Mouse (Mus musculus) cerebral cortex, adult 2 months (tissue): ENCODE measurements around the gene Mctp1.

ENCODE experiments used
- WGBS: fragments of 180-500 bp; shearing (Covaris S2); methylation state at CpG from one replicate; pipeline ENCODE4 v1.1.7; 2018; 5-methylcytosine and 5-hydroxymethylcytosine counted together

Gene Mctp1

DNA sequence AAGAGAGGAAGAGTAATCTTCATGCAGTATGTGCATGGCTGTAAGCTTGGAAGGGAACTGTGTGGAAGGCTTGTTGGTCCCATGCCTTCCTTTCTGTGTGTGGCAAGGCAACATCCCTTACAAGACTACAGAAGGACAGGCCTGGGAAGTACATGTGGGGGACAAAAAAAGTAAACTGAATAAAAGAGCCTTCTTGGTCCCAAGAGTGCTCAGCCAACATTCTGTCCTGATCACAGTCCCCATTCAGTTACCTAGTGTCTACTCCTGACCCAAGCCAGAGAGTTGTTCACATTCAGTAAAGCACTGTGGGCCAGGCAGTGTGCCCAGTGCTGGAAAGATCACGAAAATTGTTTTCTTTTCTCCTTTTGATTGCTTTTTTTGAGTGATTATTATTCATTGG is 415.3 kb downstream of the Mctp1 start:
- WGBS: 64% methylated on average over 1 of the region's 1 CpGs

DNA sequence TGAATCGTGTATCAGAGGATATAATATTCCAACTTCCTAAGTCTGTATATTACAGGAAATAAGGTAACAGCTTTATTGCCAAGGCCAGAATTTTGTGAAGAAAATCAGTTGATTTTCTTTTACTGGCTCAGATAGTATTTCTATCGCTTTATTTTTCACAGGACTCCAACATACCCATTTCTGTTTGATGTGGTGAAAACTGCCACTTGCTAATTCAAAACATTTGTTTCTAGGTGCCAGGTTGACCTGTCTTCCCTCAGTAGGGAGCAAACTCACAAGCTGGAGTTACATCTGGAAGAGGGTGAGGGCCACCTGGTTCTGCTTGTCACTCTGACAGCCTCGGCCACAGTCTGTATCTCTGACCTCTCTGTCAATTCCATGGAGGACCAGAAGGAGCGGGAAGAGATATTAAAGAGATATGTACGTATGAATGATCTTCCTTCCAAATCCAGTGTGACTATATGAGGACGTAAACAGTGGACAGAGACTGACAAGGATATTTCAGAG is 416.8 kb downstream of the Mctp1 start:
- 82% methylated on average over 6 of the region's 6 CpGs for WGBS

DNA sequence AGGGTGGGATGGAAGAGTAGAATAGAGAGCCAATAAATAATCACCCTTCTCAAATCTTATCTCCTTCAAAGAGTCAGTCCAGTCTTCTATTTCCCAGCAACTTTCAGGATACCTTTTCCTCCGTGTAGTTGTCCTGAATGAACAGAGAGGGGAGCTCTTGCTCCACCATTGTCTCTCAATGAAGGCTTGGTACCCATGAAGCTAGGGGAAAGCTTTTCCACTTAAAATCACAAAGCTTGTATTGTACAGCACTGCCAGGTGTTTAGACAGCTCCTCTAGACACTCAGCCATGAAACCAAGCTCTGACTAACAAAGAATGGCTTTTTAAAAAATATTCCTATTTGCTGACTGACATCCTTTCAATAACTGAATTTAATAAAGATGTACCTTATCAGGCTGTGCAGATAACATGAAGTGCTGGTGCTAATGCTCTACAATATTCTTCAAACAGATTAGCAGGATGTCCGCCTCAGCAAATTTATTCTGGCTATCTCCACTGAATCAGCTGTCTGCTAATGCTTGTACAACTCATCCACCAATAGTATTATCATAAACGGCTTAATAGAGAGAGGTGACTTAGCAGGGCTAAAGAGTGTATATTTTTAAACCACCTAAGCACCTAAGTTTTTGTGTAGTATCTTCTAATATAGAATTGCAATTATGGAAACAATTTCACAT is 417.9 kb downstream of the Mctp1 start:
- WGBS: 40% methylated on average over 3 of the region's 3 CpGs

DNA sequence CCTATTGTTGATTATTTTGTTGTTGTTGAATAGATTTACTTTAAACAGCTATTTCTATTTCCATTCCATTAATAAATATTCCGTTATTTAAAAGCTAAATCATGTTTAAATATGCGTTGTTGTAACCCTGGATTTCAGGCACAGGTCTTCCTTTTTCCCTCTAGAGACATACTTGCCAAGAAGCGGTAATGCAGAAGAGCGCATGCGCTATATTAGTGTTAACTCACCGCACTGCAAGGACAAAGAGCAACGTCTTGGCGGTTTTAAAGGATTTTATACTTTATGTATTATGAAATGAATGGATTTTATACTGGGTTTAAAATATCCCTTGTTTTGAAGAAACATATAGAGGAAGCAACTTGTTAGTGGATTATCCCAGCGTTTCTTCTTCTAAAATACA is 418.6 kb downstream of the Mctp1 start:
- WGBS: 87% methylated on average over 9 of the region's 9 CpGs

DNA sequence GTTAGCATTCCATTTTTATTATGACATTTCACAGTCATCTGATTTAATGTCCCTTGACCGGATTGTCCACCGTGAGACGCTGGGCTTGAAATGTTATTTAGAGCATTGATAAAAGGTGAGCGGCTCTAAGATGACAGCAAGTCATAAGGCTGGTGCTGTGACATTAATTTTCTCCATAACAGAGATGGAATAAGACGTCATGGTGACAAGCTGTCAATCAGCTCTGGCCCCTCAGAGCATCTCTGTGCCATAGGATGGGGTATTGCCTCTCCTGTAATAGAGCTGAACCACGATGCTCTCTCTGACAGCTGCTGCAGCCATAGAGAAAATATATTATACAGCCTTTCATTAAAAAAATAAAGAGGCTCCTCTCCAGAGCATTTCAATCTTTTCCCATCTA is 419.5 kb downstream of the Mctp1 start:
- WGBS: 90% methylated on average over 6 of the region's 6 CpGs

DNA sequence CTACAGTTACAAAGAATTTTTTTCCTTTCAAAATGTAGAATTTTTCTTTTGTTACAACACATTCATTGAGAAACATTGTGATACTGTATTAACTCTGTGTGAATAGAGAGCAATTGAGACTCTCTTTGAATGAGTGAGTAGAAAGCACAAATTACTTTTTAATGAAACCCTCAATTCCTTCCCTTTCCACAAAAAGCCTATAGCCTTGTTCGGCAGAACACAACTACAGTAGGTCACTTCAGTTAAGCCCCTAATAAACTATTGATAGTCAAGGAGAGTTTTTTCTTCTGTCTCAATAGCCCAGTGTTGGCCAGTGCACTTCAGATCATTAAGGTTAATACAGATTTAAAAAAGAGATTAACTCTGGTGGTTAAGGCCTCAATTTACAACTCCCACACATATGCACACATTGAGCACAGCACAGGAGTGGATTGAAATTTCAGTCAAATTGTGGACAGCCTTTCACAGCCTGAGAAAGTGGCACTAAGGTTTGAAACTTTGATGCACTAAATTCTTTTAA is 424.6 kb downstream of the Mctp1 start:
- 74% methylated on average over 1 of the region's 1 CpGs for WGBS

DNA sequence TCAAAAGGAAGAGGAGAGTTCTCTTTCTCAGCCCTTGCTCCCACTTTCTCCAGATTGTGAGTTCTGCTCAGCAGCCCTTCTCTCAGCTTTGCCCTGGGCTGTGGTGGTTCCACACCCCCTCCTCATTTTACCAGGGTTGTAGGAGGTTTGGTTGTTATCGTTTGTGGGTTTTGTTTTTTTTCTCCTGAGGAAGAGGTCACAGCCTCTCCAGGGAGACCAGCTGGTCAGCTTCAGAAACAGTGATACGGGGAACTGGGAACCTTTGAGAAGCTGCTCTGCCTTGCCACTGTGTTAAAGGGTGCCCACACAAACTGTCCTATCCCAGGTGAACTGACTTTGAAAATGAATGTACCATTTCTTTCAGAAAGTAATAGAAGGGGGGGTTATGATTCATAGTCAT is 425.5 kb downstream of the Mctp1 start:
- WGBS: 42% methylated on average over 2 of the region's 2 CpGs

DNA sequence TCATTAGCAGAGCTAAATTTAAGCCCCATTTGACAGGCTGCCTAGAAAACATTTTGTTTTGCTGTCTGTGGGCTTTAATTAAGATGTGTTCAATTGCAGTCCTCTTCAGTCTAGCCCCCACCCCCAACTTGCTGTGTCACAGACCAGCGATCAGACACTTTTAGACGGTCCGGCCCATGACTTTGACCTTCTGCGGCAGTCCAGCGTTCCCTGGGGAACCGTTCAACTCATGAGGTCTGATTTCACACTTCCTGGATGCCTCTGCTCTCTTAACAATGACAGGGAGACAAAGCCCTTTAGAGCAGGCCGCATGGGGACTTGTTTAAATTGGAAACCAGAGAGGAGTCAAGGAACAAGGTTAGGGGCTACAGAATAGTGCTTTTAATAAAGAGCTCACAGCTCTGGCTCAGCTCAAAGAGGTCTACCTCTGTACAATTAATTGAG is 426.2 kb downstream of the Mctp1 start:
- 38% methylated on average over 7 of the region's 7 CpGs for WGBS

DNA sequence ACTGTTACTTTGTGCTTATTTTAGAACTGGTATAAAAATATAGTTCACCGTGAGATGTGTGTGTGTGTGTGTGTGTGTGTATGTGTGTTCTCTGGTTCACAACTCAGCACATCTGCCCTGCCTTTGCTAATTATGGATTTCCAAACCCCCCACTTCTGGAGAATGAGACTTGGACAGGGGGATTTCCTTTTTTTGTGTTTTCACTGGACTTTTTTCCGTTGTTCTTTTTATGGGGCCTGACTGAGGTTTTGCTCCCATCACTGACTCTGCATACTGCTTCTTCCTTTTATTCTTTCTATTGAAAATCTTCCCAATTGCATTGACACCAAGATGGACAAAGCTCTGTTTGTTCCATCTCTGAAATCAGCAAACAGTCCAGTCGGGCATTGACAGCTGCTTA is 438.7 kb downstream of the Mctp1 start:
- 48% methylated on average over 3 of the region's 3 CpGs for WGBS

DNA sequence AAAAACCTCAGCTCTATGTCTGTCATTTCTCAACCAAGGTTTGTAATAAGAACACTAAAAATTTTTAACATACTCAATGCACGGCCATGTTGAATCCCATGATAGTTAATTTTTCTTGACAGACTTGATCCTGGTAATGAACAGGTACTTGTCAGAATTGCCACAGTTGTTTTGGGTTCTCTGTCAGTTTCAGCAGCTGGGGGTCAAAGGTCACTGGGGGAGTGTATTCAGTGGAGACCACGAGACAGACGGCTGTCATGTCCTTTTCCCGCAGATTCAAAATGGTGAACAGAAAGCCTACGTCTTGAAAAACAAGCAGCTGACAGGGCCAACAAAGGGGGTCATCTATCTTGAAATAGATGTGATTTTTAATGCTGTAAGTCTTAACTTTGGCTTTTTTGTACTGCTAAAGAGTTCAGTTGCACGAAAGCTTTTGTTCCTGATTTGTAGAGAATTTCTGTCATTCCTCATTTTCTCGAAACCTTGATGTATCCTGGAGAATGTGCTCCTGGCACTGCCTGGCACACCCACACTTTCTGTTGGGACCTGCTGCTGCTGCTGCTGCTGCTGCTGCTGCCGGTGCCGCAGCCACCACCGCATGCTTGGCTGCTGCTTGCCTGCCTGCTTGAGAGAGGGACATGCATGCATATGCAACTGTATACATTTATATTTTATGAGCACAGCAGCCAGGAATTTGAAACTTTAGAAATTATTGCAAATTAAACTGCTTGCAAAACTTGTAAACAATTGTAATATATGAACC is 440.8 kb downstream of the Mctp1 start:
- WGBS: 72% methylated on average over 10 of the region's 10 CpGs

DNA sequence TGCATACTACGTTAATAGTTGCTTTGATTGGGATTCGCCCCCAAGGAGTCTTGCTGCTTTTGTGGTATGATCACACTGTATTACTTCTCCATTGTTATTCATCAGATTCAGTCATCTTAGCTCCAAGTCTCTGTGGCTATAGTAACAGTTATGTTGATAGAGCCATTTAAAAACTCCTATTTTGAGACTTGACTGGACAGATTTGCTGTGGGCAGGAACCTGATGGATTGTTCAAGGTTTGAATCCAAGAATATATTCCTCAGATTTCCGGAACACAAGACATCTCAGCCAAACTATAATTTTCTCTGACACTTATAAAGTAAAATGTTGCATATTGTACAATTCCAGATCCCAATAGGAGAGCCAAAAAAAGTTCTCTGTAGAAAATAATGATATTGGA is 443.4 kb downstream of the Mctp1 start:
- WGBS: 59% methylated on average over 3 of the region's 3 CpGs

DNA sequence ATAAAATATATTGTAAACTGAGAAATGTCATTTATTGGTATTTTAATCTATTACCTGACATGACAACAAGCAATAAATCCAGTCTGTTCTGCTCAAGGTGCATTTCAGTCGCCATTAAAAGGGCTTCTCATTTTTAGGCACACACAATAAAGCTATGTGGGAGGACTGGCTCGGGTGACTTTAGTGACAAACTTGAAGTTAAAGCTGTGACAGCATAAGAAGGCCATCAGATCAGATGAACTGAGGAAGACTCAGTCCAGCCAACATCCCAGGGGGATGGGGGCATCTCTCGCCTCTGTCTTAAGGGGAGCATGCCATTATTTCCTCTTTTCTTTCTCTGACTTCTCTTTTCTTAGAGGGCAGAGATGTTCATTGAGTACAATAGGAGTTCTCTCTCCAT is 453.7 kb downstream of the Mctp1 start:
- 84% methylated on average over 3 of the region's 3 CpGs for WGBS

DNA sequence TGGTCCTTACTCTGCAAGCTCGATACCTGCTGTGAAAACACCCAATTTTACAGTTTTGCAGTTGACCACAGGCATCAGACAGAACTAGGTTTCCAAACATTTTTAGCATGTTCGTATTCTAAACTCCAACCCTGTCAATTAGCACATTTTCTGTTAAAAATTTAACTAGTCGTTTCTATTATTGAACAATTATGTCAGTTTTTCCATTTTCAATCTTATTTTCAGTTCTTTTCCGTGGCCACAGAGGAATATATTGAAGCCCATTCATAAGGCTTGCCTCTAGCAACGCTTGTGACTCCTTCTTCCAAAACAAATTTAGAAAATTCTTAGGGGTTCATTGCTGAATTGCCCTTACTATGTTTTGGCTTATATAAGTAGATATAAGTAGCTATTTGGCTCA is 456.4 kb downstream of the Mctp1 start:
- 76% methylated on average over 5 of the region's 5 CpGs for WGBS

DNA sequence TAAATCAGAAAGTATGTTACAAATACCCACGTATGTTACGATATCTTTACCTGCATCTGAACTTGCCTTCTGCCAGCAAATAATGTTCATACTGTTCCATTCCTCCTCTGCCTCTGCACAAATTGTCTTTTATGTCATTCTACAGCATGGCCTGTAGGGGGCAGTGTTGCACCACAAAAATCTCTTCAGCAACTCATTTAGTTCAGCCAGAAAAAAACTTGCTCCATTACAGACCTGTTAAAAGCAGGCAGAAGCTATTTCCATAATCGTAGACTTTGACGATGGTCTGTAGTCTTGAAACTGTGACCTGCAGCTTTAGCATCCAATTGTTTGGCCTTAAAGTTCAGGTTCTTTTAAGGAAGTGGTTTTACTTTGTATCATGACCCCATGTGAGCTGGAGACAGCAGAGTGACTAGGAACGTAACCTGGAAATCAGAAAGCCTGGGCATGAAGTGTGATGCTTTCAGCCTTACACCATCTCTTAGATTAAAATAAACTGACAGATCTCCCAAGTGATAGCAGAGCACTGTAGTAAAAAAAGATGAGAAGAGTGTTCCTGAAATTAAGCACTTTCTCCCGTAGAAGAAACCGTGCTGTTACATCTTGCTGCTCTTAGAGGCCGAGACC is 460.4 kb downstream of the Mctp1 start:
- WGBS: 37% methylated on average over 8 of the region's 8 CpGs

DNA sequence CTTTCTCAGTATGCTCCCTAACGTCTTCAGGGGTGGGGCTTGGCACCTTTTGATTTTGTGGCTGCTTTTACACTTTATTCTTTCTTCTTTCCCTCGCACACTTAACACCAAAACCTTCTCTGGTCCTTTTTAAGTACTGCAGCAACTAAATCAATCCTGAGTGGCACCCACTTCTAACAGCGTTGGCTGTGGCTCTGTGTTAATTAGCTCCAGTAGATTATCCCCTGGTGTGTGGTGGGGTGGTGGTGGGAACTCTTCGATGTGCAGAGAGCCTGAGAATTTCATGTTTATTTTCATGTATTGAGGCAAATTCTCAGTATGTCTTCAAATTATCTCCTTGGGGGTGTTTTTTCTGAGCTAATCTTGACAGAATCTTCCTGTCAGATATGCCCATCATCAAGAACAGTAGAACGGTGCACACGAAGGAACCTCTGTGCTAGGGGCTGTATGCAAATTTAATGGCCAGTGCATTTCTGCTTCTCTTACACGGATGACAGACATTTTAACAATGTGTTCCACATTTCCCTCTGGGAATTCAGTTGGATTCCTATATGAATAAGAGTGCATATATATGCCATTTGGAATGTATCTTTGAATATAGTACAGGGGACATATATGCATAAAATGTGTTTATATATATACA is 466.2 kb downstream of the Mctp1 start:
- 29% methylated on average over 7 of the region's 7 CpGs for WGBS

DNA sequence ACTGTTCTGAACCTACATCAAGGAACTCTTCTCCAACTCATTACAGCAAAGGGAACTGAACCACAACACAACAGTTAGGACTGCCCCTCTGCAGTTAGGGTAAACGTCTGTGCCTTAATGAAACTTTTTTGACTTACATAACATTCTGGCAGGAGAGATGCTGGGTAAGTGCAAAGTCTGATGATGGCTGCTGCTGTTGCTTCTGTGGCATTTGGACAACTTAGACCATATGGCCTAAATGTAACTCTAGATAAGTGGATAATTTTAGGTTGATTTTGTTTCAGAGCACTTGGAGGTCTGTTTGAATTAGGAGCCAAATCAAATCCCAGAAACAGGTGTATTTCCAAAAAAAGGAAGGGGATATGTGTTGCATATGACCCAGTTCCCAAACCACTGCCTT is 470.0 kb downstream of the Mctp1 start:
- 41% methylated on average over 1 of the region's 1 CpGs for WGBS

DNA sequence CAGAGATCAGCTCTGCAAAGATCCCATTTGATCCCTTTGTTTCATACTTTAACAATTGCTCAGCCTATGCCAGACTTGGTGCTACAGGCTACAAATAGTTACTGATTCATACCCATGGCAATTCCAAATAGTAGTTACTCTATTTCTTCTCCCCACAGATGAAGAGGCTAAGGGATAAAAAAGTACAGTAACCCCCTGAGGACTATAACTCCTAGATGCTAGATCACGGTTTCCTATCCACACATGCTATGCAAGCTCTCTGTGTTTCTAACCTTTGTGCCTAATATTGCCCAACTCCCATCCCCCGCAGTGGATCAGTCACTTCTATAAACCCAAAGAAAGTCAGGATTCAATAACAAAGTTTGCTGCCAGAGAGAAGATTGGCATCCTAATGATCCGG is 470.7 kb downstream of the Mctp1 start:
- WGBS: 78% methylated on average over 3 of the region's 3 CpGs

DNA sequence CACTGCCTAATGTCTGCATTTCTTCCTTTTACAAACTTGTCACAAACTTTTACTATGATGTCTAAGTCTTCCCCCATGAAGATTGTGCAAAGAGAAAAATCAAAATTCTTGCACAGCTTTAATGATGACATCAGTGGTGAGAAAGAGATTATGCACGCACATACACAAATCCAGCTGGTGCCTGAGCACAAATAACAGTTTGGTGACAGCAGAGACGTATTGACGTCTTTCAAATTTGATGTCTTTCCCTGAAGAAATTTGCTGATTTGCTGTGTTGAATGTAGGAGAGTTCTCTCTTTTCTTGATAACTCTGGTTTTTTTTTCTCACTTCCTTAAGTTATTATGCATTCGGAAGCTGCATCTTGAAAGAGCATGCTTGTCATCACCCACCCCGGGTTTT is 472.7 kb downstream of the Mctp1 start:
- 47% methylated on average over 5 of the region's 5 CpGs for WGBS

DNA sequence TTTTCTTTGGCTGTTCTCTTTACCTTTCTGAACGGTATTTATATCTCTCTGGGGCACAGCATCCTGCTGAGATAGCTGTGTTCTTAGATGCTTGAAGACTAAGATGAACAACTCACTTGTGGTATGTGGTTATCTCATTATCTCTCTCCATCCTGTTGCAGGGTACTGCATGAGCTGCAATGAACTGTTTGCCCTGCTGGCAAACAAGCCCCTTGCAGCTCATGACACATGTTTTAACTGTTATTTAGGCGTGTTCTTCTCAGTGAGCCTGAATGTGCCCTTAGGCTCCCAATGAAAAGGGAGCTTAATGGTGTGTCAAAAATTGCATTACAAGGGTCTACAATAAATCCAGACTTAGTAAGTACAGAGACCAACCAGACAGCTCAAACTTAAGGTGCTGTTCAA is 473.7 kb downstream of the Mctp1 start:
- WGBS: 55% methylated on average over 2 of the region's 2 CpGs

DNA sequence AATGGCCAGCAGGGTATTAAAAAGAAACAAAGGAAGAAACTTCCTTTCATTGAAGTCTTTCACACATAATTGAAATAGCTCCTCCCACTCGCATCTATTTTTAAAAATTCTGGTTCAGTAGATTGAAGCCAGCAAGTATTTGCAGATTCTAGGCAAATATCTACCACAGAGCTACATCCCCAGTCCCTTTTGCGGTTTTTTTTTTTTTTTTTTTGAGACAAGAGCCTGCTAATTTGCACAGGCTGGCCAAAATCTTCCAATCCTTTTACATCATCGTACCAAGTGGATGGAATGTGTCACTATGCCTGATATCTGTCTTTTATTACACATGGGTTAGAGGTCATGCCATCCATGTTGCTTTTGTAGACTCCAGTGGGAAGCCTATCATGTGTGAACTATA is 486.0 kb downstream of the Mctp1 start:
- WGBS: 64% methylated on average over 3 of the region's 3 CpGs

DNA sequence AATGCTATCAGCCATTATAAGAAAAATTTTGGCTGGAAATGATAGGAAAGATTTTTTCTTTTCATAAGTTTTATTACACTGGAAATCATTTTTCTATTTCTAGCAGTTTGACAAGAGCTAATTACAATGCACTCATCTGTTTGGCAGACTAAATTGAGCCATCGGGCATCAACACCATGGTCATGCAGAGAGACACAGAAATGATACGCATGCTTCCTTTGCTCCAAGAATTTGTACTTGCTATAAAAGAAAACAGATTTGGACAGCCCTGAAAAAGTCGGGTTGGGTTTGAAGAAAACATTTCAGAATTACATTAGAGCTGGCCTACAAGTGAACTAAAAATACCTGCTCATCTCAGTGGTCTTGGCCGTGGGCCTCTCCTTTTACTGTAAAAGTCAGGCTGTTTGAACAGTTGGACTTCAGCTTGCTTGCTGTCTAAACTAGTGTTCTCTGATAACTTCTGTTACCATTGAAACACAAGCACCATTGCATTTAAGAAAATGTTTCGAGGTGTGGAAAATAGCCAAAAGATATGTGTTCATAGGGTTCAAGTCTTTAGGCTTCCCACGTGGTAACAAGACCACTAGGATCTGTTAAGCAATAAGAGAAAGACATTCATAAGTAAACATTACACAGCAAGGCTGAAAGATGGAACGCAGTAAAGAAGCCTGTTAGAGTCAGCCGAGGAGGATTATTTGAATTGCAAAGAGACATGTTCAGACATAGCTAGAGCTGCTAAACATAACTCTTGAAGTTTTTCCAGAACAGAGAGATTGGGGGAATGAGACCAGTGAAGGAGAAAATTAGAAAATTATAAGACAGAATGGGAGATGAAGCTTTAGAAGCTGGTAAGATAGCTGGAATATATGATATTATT is 493.8 kb downstream of the Mctp1 start:
- 38% methylated on average over 8 of the region's 8 CpGs for WGBS
